Mouse (Mus musculus): ENCODE results near the gene Inafm1.

DNA sequence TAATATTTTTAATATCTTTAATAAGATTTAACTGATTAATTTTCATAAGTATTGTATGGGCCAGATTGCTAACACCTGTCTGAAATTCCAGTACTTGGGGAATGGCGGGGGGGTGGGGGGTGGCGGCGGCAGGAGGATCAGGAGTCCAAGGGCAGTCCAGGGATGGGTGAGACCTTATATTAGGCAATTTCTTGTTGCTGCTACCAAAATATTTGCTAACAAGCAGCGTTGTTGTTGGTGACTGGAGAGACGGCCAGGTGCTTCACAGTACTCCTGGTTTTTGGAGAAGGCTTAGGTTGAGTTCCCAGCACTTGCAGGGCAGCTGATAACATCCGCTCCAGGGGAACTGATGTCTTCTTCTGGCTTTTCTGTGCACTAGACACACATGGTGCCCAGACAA lies 47.1 kb upstream of the Inafm1 start:
- TF ChIP-seq EP300 (IDR thresholded peaks at IDR 0.05; ENCODE audit: low read depth) = no peak
- no peak for TF ChIP-seq CTCF (IDR thresholded peaks at IDR 0.05; ENCODE audit: low read depth)
